Mouse (Mus musculus) heart, adult 2 months (tissue): ENCODE data around the gene Hpcal1.

Experiments
- CTCF ChIP-seq: fragments of 200-600 bp; IDR thresholded peaks from 2 replicates; pipeline ENCODE4 v1.8.1; 2022; ENCODE audit warnings: antibody characterized with exemption, mild to moderate bottlenecking, moderate library complexity
- EP300 ChIP-seq: fragments of 200-500 bp; IDR thresholded peaks from 2 replicates; pipeline ENCODE4 v1.6.1; 2011; ENCODE audit warnings: low read depth, low read length, control low read depth; ENCODE audit not compliant: insufficient read depth
- POLR2A ChIP-seq: fragments of 200-500 bp; IDR thresholded peaks from 2 replicates; pipeline ENCODE4 v1.6.1; 2011; ENCODE audit warnings: mild to moderate bottlenecking, low read depth, low read length, control low read depth; ENCODE audit not compliant: insufficient read depth

DNA sequence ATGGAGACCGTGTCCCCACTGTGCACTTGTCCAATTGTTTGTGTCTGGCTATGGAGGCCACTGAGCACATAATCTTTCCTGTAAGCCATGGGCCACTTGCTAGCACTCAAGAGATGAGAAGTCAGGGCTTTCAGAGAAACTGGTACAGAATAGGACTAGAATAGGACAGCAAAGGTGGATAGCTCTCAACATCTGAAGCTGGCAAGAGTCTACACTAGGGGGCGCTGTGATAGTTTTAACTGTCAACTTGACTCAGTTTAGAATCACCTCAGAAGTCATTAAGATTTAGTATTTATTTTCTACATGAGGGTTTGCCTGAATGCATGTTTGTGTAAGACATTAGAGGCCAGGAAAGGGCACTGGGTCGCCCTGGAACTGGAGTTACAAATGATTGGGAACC is 98.8 kb downstream of the Hpcal1 start:
- TF ChIP-seq EP300 = no peak
- peak; percentile 51 for TF ChIP-seq CTCF
- TF ChIP-seq POLR2A = no peak
